Mouse (Mus musculus): ENCODE data around the gene Tyms. TPM values are rescaled to one million over a fixed set of nuclear protein-coding genes. Genes with fewer than 3 reads are reported as not detected.

Tyms gene
- polyA plus RNA-seq, 1 experiment from 2014 or later = 99.3 TPM

DNA sequence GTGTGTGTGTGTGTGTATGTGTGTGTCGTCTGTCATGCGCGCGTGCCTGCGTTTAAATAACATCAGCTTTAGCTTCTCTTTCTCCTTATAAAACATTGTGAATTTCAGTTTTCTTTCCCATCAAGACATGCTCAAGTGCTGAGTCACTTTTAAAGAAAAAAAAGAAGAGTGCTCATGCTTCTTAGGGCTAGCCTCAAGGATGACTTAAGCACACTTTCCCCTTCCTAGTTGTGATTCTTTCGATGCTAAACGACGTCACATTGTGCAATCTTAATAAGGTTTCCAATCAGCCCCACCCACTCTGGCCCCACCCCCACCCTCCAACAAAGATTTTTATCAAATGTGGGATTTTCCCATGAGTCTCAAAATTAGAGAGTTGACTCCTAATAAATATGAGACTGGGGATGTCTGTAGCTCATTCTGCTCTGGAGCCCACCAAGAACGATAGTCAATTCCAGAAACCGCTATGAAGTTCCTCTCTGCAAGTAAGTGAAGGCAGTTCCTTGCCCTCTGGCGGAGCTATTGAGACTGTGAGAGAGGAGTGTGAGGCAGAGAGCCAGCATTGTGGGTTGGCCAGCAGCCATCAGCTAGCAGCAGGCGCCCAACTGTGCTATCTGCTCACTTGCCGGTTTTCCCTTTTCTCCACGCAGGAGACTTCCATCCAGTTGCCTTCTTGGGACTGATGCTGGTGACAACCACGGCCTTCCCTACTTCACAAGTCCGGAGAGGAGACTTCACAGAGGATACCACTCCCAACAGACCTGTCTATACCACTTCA is 60.5 kb downstream of the Tyms start, which contains the start of gene Il6:
Il6 (plus strand) TSS at position 389 of the 778 bp plus-strand sequence.
- no peaks in the 10 kb centered on the region for H3K36me3 ChIP-seq
- no peak within 1 kb of the TSS for H3K4me2 ChIP-seq (replicated peaks)
- no peak within 1 kb of the TSS for H3K9ac ChIP-seq (replicated peaks)
- no peak within 1 kb of the TSS for H3K27ac ChIP-seq
- H3K27me3 ChIP-seq = no peaks in the 10 kb centered on the region
- no peaks in the 10 kb centered on the region for H3K4me1 ChIP-seq (replicated peaks)
- H3K9me3 ChIP-seq = no peaks in the 10 kb centered on the region
- no peak within 1 kb of the TSS for H3K4me3 ChIP-seq (replicated peaks)
- ATAC-seq = no peak
- 71% methylated on average over 16 of the region's 16 CpGs for WGBS

Other genes with a start within 250 kb of the Tyms start
- gene Il6, start 60.5 kb downstream of the Tyms start, polyA plus RNA-seq (2015; fragmentation: Nextera tagmentation; extraction: Ambion mirVana) = not detected in 2 replicates
- gene Garem2, start 31.5 kb upstream of the Tyms start, polyA plus RNA-seq (2015; fragmentation: Nextera tagmentation; extraction: Ambion mirVana) = 13.5 and 20.6 TPM in 2 replicates
- gene 3110082J24Rik, start 32.5 kb upstream of the Tyms start, polyA plus RNA-seq (2015; fragmentation: Nextera tagmentation; extraction: Ambion mirVana) = 7.6 and 9.9 TPM in 2 replicates
- 72.2 and 73.2 TPM in 2 replicates for gene Hadha, start 81.5 kb upstream of the Tyms start, polyA plus RNA-seq (2015; fragmentation: Nextera tagmentation; extraction: Ambion mirVana)
- gene Hadhb, start 81.6 kb upstream of the Tyms start, polyA plus RNA-seq (2015; fragmentation: Nextera tagmentation; extraction: Ambion mirVana) = 61.1 and 62.4 TPM in 2 replicates
- gene Adgrf3, start 132.1 kb upstream of the Tyms start, polyA plus RNA-seq (2015; fragmentation: Nextera tagmentation; extraction: Ambion mirVana) = not detected in 2 replicates
- 22.3 and 26.8 TPM in 2 replicates for gene Selenoi, start 159.0 kb upstream of the Tyms start, polyA plus RNA-seq (2015; fragmentation: Nextera tagmentation; extraction: Ambion mirVana)
- 2.7 and 3.0 TPM in 2 replicates for gene Drc1, start 207.8 kb upstream of the Tyms start, polyA plus RNA-seq (2015; fragmentation: Nextera tagmentation; extraction: Ambion mirVana)